Mouse (Mus musculus) MEL (cell line): ENCODE data around the gene Bub1b. TPM values are rescaled to one million over a fixed set of nuclear protein-coding genes. Genes with fewer than 3 reads are reported as not detected.

ENCODE experiments used
- DNase-seq: peaks from one replicate; pipeline ENCODE4 v3.0.0; 2011; ENCODE audit warnings: low read depth, low spot score
- H3K27ac ChIP-seq: 2 replicates; pipeline ENCODE4 v1.5.1; 2012; ENCODE audit warnings: low read depth, mild to moderate bottlenecking, control low read depth, low read length, moderate library complexity; ENCODE audit not compliant: control insufficient read depth
- H3K27me3 ChIP-seq, 2 experiments: fragments of 150-350 bp in 1 of 2; sonication (generic) in 1 of 2; 2 replicates each; pipeline ENCODE4 v1.6.1; 2012; ENCODE audit warnings: low read length in 2 of 2, mild to moderate bottlenecking in 2 of 2, improper control_type of control experiment in 1 of 2, moderate library complexity in 1 of 2; ENCODE audit not compliant: insufficient read depth in 2 of 2, control insufficient read depth in 1 of 2
- H3K36me3 ChIP-seq, 2 experiments: 2 replicates each; pipeline ENCODE4 v1.6.1; 2012 to 2014; ENCODE audit warnings: low read length in 2 of 2, improper control_type of control experiment in 1 of 2, inconsistent platforms in 1 of 2, mild to moderate bottlenecking in 1 of 2; ENCODE audit not compliant: insufficient read depth in 2 of 2, control insufficient read depth in 1 of 2
- H3K4me1 ChIP-seq, 2 experiments: fragments of 150-350 bp in 1 of 2; sonication (generic) in 1 of 2; 2 replicates each; pipeline ENCODE4 v1.6.1; 2012; ENCODE audit warnings: low read length in 2 of 2, improper control_type of control experiment in 1 of 2, mild to moderate bottlenecking in 1 of 2; ENCODE audit not compliant: insufficient read depth in 2 of 2, control insufficient read depth in 1 of 2
- H3K4me3 ChIP-seq, 2 experiments: fragments of 150-350 bp in 1 of 2; sonication (generic) in 1 of 2; 2 replicates each; pipeline ENCODE4 v1.5.1; 2012; ENCODE audit warnings: low read depth in 2 of 2, low read length in 2 of 2, mild to moderate bottlenecking in 2 of 2, moderate library complexity in 2 of 2, control low read depth in 1 of 2, improper control_type of control experiment in 1 of 2; ENCODE audit not compliant: control insufficient read depth in 1 of 2, insufficient read depth in 1 of 2
- H3K79me2 ChIP-seq: 2 replicates; pipeline ENCODE4 v1.6.1; 2012; ENCODE audit warnings: mild to moderate bottlenecking, low read length, moderate library complexity; ENCODE audit not compliant: control insufficient read depth, poor library complexity, insufficient read depth
- H3K9ac ChIP-seq: 2 replicates; pipeline ENCODE4 v1.6.1; 2012; ENCODE audit warnings: low read depth, mild to moderate bottlenecking, control low read depth, low read length, moderate library complexity; ENCODE audit not compliant: control insufficient read depth, poor library complexity, severe bottlenecking
- H3K9me3 ChIP-seq: fragments of 150-350 bp; sonication (generic); replicated peaks from 2 replicates; pipeline ENCODE4 v1.6.1; 2012; ENCODE audit warnings: mild to moderate bottlenecking, low read length, improper control_type of control experiment, moderate library complexity; ENCODE audit not compliant: insufficient read depth
- BHLHE40 ChIP-seq: IDR thresholded peaks from 2 replicates; pipeline ENCODE4 v1.6.1; 2012; ENCODE audit warnings: low read depth, mild to moderate bottlenecking, inconsistent platforms, low read length, improper control_type of control experiment, borderline replicate concordance
- CHD1 ChIP-seq: IDR thresholded peaks from 2 replicates; pipeline ENCODE4 v1.6.1; 2012; ENCODE audit warnings: low read depth, mild to moderate bottlenecking, inconsistent platforms, low read length, improper control_type of control experiment
- ELF1 ChIP-seq: IDR thresholded peaks from 2 replicates; pipeline ENCODE4 v1.6.1; 2014; ENCODE audit warnings: low read depth, mild to moderate bottlenecking, inconsistent platforms, low read length, improper control_type of control experiment, moderate library complexity
- JUND ChIP-seq: IDR thresholded peaks from 2 replicates; pipeline ENCODE4 v1.6.1; 2011; ENCODE audit warnings: low read depth, mild to moderate bottlenecking, improper control_type of control experiment, low read length
- MAFK ChIP-seq: IDR thresholded peaks from 2 replicates; pipeline ENCODE4 v1.6.1; 2011; ENCODE audit warnings: low read depth, mild to moderate bottlenecking, low read length, improper control_type of control experiment, borderline replicate concordance
- MAX ChIP-seq: IDR thresholded peaks from 2 replicates; pipeline ENCODE4 v1.6.1; 2011; ENCODE audit warnings: low read length, improper control_type of control experiment
- MAZ ChIP-seq: IDR thresholded peaks from 2 replicates; pipeline ENCODE4 v1.6.1; 2012; ENCODE audit warnings: low read depth, mild to moderate bottlenecking, inconsistent platforms, low read length, improper control_type of control experiment
- MYB ChIP-seq: IDR thresholded peaks from 2 replicates; pipeline ENCODE4 v1.6.1; 2011; ENCODE audit warnings: mild to moderate bottlenecking, low read depth, low read length, improper control_type of control experiment
- NRF1 ChIP-seq: IDR thresholded peaks from 2 replicates; pipeline ENCODE4 v1.6.1; 2014; ENCODE audit warnings: low read depth, mild to moderate bottlenecking, inconsistent platforms, low read length, improper control_type of control experiment, moderate library complexity; ENCODE audit not compliant: poor library complexity, insufficient read depth, severe bottlenecking
- POLR2AphosphoS5 ChIP-seq: IDR thresholded peaks from 2 replicates; pipeline ENCODE4 v1.6.1; 2012; ENCODE audit warnings: low read depth, borderline replicate concordance, mild to moderate bottlenecking, inconsistent platforms, low read length, moderate library complexity, mixed read lengths
- RAD21 ChIP-seq: IDR thresholded peaks from 2 replicates; pipeline ENCODE4 v1.6.1; 2011; ENCODE audit warnings: mild to moderate bottlenecking, low read depth, low read length, improper control_type of control experiment
- SMC3 ChIP-seq: IDR thresholded peaks from 2 replicates; pipeline ENCODE4 v1.6.1; 2011; ENCODE audit warnings: low read depth, low read length, improper control_type of control experiment
- UBTF ChIP-seq: IDR thresholded peaks from 2 replicates; pipeline ENCODE4 v1.6.1; 2012; ENCODE audit warnings: low read depth, mild to moderate bottlenecking, inconsistent platforms, low read length, improper control_type of control experiment, moderate library complexity, borderline replicate concordance; ENCODE audit not compliant: insufficient read depth
- USF1 ChIP-seq: IDR thresholded peaks from 2 replicates; pipeline ENCODE4 v1.6.1; 2014; ENCODE audit warnings: low read depth, mild to moderate bottlenecking, inconsistent platforms, low read length, improper control_type of control experiment, moderate library complexity
- ZKSCAN1 ChIP-seq: IDR thresholded peaks from 2 replicates; pipeline ENCODE4 v1.6.1; 2012; ENCODE audit warnings: low read depth, mild to moderate bottlenecking, inconsistent platforms, low read length, improper control_type of control experiment, moderate library complexity
- ZNF384 ChIP-seq: IDR thresholded peaks from 2 replicates; pipeline ENCODE4 v1.6.1; 2012; ENCODE audit warnings: low read depth, mild to moderate bottlenecking, inconsistent platforms, low read length, improper control_type of control experiment
- polyA plus RNA-seq, 2 experiments: library from polyadenylated mRNA; stranded (reverse) in 1 of 2; unstranded in 1 of 2; fragments of >175 nt in 1 of 2; fragments of >200 nt in 1 of 2; gene quantifications; 2 replicates each; pipeline versions ENCODE4 v1.2.1 to v1.2.4; 2012; ENCODE audit warnings: low replicate concordance in 2 of 2, low read depth in 1 of 2; ENCODE audit not compliant: insufficient read length in 2 of 2, insufficient read depth in 1 of 2, missing spikeins in 1 of 2
- total RNA-seq: library from RNA; depleted of rRNA; stranded (reverse); fragments of 300-350 nt; gene quantifications from 2 replicates; pipeline ENCODE4 v1.2.3, GENCODE M21; 2012

Bub1b gene
- total and polyA plus RNA-seq, 3 experiments: 87.5 to 120 TPM; not detected in 1

- H3K4me3 ChIP-seq: no peak overlapping the region
Observed at GRCm38 (mm10) chr2:118679577-118679976, 81.6 kb downstream of the Bub1b start.

GRCm38 (mm10) chr2:118680926-118681325, 82.9 kb downstream of the Bub1b start:
- Histone ChIP-seq H3K4me3 (no peak overlapping the region), H3K9me3 (no peaks in the 10 kb centered on the region), H3K27me3 (no peaks in the 10 kb centered on the region), H3K4me1 (0 out of 4 replicates have a peak, but pooled peaks cover 0 to 4% of the 10 kb centered on the region in 2 experiments), H3K9ac (no peak overlapping the region), H3K79me2 (no peaks in the 10 kb centered on the region), H3K27ac (no peak overlapping the region), H3K36me3 (peaks cover 0 to 2% of the 10 kb centered on the region in 2 experiments; a peak in 1 of 4 replicates)
- no peak for DNase-seq
- TF ChIP-seq MAX (no peak), USF1 (no peak), JUND (no peak)

More at GRCm38 (mm10) chr2:118679577-118679976, 81.6 kb downstream of the Bub1b start:
- no peak overlapping the region for H3K27ac ChIP-seq
- H3K36me3 ChIP-seq: peaks cover 0 to 5% of the 10 kb centered on the region in 2 experiments; a peak in 1 of 4 replicates
- no peak for DNase-seq
- H3K9me3 ChIP-seq: no peaks in the 10 kb centered on the region
- H3K27me3 ChIP-seq: no peaks in the 10 kb centered on the region
- 0 out of 4 replicates have a peak, but pooled peaks cover 0 to 4% of the 10 kb centered on the region in 2 experiments for H3K4me1 ChIP-seq
- H3K79me2 ChIP-seq: no peaks in the 10 kb centered on the region
- no peak overlapping the region for H3K9ac ChIP-seq
- TF ChIP-seq MAX (no peak), ZNF384 (no peak)

- H3K79me2 ChIP-seq: no peaks in the 10 kb centered on the region
- H3K4me3 ChIP-seq: no peak overlapping the region
- peaks cover 0 to 2% of the 10 kb centered on the region in 2 experiments; a peak in 1 of 4 replicates for H3K36me3 ChIP-seq
- no peak overlapping the region for H3K9ac ChIP-seq
- no peak overlapping the region for H3K27ac ChIP-seq
- H3K4me1 ChIP-seq: 0 out of 4 replicates have a peak, but pooled peaks cover 0 to 4% of the 10 kb centered on the region in 2 experiments
- H3K9me3 ChIP-seq: no peaks in the 10 kb centered on the region
- no peak for DNase-seq
- no peak for TF ChIP-seq BHLHE40
- TF ChIP-seq MAFK: no peak
- TF ChIP-seq ZKSCAN1: no peak
- no peak for TF ChIP-seq RAD21
- TF ChIP-seq UBTF: no peak
- TF ChIP-seq NRF1: no peak
- TF ChIP-seq MYB: no peak
- TF ChIP-seq SMC3: no peak
- TF ChIP-seq MAZ: no peak
- TF ChIP-seq JUND: no peak
- TF ChIP-seq POLR2AphosphoS5: no peak
- TF ChIP-seq CHD1: no peak
- TF ChIP-seq ELF1: no peak
- TF ChIP-seq, all 39 proteins: peak for 0
- no peaks in the 10 kb centered on the region for H3K27me3 ChIP-seq
Observed at GRCm38 (mm10) chr2:118682544-118683260, 84.7 kb downstream of the Bub1b start.
